Mouse (Mus musculus) erythroblast, embryonic 14.5 days (primary cell): ENCODE data around the gene Trim16.

ENCODE experiments used
- GATA1 ChIP-seq: IDR thresholded peaks from 2 replicates; pipeline ENCODE4 v1.6.1; 2012; ENCODE audit warnings: low read length, inconsistent platforms, mixed read lengths
- TAL1 ChIP-seq: IDR thresholded peaks from 3 replicates; pipeline ENCODE4 v1.6.1; 2012; ENCODE audit warnings: low read length, inconsistent platforms, mixed read lengths

- TF ChIP-seq GATA1 (no peak), TAL1 (no peak)
These were observed 27.7 kb downstream of the Trim16 start for GRCm38 (mm10) chr11:62847655-62848191.
